Mouse (Mus musculus) frontal cortex, adult (tissue): Measurements from ENCODE around the gene Dok5.

Experiments
- ATAC-seq: cut with Nextera tagmentation; 2 replicates; pipeline ENCODE4 v1.9.2; 2017; ENCODE audit warnings: mild to moderate bottlenecking, moderate library complexity, mixed read lengths; ENCODE audit not compliant: low TSS enrichment

The Dok5 gene

GRCm38 (mm10) chr2:170731632-170732561 lies at the start of gene Dok5:
TSS of gene Dok5 (plus strand) at chr2:170731807.
- ATAC-seq = peak; percentile 76

- no peak for ATAC-seq
Observed at GRCm38 (mm10) chr2:170683385-170683784, 48.2 kb upstream of the Dok5 start.

- ATAC-seq = no peak
Observed at GRCm38 (mm10) chr2:170695071-170695936, 36.3 kb upstream of the Dok5 start.

GRCm38 (mm10) chr2:170695937-170696510 lies 35.6 kb upstream of the Dok5 start:
- ATAC-seq = no peak

- ATAC-seq = no peak
Observed at GRCm38 (mm10) chr2:170700471-170700870, 31.1 kb upstream of the Dok5 start.

GRCm38 (mm10) chr2:170706488-170706887 lies 25.1 kb upstream of the Dok5 start:
- no peak for ATAC-seq

GRCm38 (mm10) chr2:170707672-170708071 lies 23.9 kb upstream of the Dok5 start:
- no peak for ATAC-seq

- ATAC-seq = no peak
Observed at GRCm38 (mm10) chr2:170708901-170709300, 22.7 kb upstream of the Dok5 start.

- no peak for ATAC-seq
Observed at GRCm38 (mm10) chr2:170712658-170713285, 18.8 kb upstream of the Dok5 start.

- peak; percentile 52; the same call in 1 of the 2 replicates for ATAC-seq
Observed at GRCm38 (mm10) chr2:170720386-170720785, 11.2 kb upstream of the Dok5 start.

- no peak for ATAC-seq
Observed at GRCm38 (mm10) chr2:170724136-170724535, 7.5 kb upstream of the Dok5 start.

GRCm38 (mm10) chr2:170724716-170725115 lies 6.9 kb upstream of the Dok5 start:
- no peak for ATAC-seq

- ATAC-seq = no peak
Observed at GRCm38 (mm10) chr2:170725796-170726195, 5.8 kb upstream of the Dok5 start.

- no peak for ATAC-seq
Observed at GRCm38 (mm10) chr2:170726996-170727710, 4.5 kb upstream of the Dok5 start.

- no peak for ATAC-seq
Observed at GRCm38 (mm10) chr2:170728864-170729263, 2.7 kb upstream of the Dok5 start.

- no peak for ATAC-seq
Observed at GRCm38 (mm10) chr2:170729661-170730060, 1.9 kb upstream of the Dok5 start.

GRCm38 (mm10) chr2:170730136-170730535 lies 1.5 kb upstream of the Dok5 start:
- 0 out of 2 replicates have a peak, but pooled peaks have one; percentile 7 for ATAC-seq

- no peak for ATAC-seq
Observed at GRCm38 (mm10) chr2:170730781-170731180, 826 bp upstream of the Dok5 start.

GRCm38 (mm10) chr2:170731205-170731604 lies 402 bp upstream of the Dok5 start:
- ATAC-seq = no peak

GRCm38 (mm10) chr2:170733671-170734070 lies 2.1 kb downstream of the Dok5 start:
- ATAC-seq = no peak

GRCm38 (mm10) chr2:170734446-170734845 lies 2.8 kb downstream of the Dok5 start:
- no peak for ATAC-seq
